Mouse (Mus musculus): ENCODE results near the gene D430041D05Rik. TPM values are rescaled to one million over a fixed set of nuclear protein-coding genes. Genes with fewer than 3 reads are reported as not detected.
"Not testable (repeated sequence)": the region's sequence is repeated elsewhere in the genome, so short reads cannot be mapped to it uniquely, and the experiment has no call there.

The D430041D05Rik gene
- total RNA-seq, 2 experiments from 2014 or later, result 0.26 TPM; not detected in 1

- no peak for ATAC-seq (replicated peaks; ENCODE audit: low FRiP score, poor library complexity, severe bottlenecking)
Observed at GRCm38 (mm10) chr2:104104800-104105199, 306.0 kb downstream of the D430041D05Rik start.

- ATAC-seq (replicated peaks; ENCODE audit: low FRiP score, poor library complexity, severe bottlenecking), result no peak
Observed at GRCm38 (mm10) chr2:104099946-104100345, 310.9 kb downstream of the D430041D05Rik start.

GRCm38 (mm10) chr2:104099231-104099585 is 311.6 kb downstream of the D430041D05Rik start:
- no peak for ATAC-seq (replicated peaks; ENCODE audit: low FRiP score, poor library complexity, severe bottlenecking)

GRCm38 (mm10) chr2:104098529-104099230 is 312.1 kb downstream of the D430041D05Rik start:
- ATAC-seq (replicated peaks; ENCODE audit: low FRiP score, poor library complexity, severe bottlenecking), result peak; percentile 64

GRCm38 (mm10) chr2:104097396-104097795 is 313.4 kb downstream of the D430041D05Rik start:
- ATAC-seq (replicated peaks; ENCODE audit: low FRiP score, poor library complexity, severe bottlenecking), result not testable (repeated sequence)

- not testable (repeated sequence) for ATAC-seq (replicated peaks; ENCODE audit: low FRiP score, poor library complexity, severe bottlenecking)
Observed at GRCm38 (mm10) chr2:104096796-104097195, 314.0 kb downstream of the D430041D05Rik start.

- no peak for ATAC-seq (replicated peaks; ENCODE audit: low FRiP score, poor library complexity, severe bottlenecking)
Observed at GRCm38 (mm10) chr2:104096256-104096655, 314.6 kb downstream of the D430041D05Rik start.

GRCm38 (mm10) chr2:104095741-104096213 is 315.0 kb downstream of the D430041D05Rik start, which contains the start of gene Cd59a:
Cd59a (plus strand) TSS chr2:104095801.
- peak; percentile 88 for ATAC-seq (replicated peaks; ENCODE audit: low FRiP score, poor library complexity, severe bottlenecking)

- ATAC-seq (replicated peaks; ENCODE audit: low FRiP score, poor library complexity, severe bottlenecking), result no peak
Observed at GRCm38 (mm10) chr2:104093305-104093704, 317.5 kb downstream of the D430041D05Rik start.

Other genes with a start within 250 kb of the D430041D05Rik start
- 19.9 and 23.4 TPM in 2 replicates for gene Hipk3, start 83.4 kb upstream of the D430041D05Rik start, total RNA-seq (2015; ENCODE audit: low replicate concordance)
- 12.8 and 14.1 TPM in 2 replicates for gene Hipk3, start 83.4 kb upstream of the D430041D05Rik start, total RNA-seq (2017; ENCODE audit: low replicate concordance)
- 33.0 and 35.5 TPM in 2 replicates for gene Cstf3, start 179.5 kb upstream of the D430041D05Rik start, total RNA-seq (2015; ENCODE audit: low replicate concordance)
- 22.4 and 29.3 TPM in 2 replicates for gene Cstf3, start 179.5 kb upstream of the D430041D05Rik start, total RNA-seq (2017; ENCODE audit: low replicate concordance)